Mouse (Mus musculus): ENCODE results near the gene Spef2. TPM values are rescaled to one million over a fixed set of nuclear protein-coding genes. Genes with fewer than 3 reads are reported as not detected.
A peak's percentile ranks its signal among the peaks of the same experiment; 100 is the strongest.
"Not testable (repeated sequence)": the region's sequence is repeated elsewhere in the genome, so short reads cannot be mapped to it uniquely, and the experiment has no call there.

Gene Spef2
- total RNA-seq, 2 experiments from 2014 or later = 0.05 to 0.18 TPM

DNA sequence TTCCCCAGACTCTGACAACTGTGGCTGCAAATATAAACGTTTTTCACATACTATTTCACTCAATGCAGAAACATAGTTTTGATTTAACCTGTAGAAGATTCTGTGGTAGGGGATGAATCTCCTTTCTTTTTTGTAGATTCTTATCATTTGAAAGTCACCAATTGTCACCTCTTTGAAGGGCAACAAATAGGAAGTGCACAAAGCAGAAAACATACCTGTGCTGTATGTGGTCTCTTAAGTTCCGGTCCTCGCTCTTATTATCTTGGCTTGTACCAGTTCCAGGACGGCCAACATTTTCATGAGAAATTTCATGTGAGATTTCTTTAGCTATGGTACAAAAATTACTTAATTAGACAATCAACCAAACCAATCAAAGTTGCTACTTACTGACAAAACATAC lies 80.1 kb downstream of the Spef2 start:
- no peak for DNase-seq

DNA sequence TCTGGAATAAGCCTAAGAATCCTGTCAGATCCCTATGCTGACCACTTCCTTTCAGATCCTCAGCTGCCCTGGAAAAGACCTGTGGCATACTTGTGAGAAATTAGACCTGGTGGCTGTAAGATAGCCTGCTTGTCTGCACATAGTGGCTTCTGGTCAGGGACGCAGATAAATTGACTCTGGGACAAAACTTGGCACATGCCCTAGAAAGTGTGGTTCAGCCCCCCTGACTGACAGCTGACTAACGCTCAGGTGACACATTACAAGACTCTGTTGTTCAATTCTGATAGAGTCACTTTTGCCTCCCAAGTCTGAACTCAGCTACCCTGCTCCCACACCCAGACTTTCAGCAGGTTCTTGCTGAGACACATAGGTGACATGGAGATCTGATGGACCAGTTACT lies 83.7 kb downstream of the Spef2 start:
- DNase-seq = not testable (repeated sequence)

DNA sequence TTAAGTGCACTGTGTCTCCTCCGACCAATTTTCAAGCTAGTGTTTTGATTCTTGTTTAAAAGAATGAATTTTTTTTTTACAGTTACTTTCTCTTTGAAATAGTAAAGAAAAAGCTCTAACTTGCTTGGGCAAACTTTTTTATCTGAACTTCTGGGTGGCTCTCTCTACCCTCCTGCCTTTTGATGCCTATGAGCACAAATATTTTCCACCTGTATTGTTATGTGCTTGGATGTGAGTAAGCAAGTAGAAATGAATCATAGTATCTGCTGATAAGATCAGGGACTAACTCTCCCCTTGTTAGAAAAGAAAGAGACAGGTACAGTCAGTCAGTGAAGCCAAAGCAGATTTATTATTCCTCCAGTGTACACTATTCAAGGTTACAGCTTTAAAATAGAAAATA lies 87.5 kb downstream of the Spef2 start:
- no peak for DNase-seq

DNA sequence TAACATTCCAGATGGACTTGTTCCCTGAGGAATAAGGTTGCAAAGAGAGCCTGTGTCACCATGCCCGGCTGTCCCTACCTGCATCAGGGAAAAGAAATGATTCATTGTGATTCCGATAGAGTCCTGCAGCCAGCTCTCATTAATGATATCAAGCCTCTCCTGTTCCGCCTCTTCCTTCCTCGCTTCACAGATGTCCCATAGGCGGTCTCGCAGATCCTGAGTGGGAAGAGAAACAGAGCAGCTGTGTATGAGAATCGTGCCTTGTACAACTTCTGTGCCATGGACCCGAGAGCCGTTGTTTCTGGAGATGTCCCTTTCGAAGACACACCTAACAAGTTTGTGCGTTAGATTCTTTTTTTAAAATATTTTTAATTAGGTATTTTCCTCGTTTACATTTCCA lies 114.2 kb downstream of the Spef2 start:
- DNase-seq = no peak

DNA sequence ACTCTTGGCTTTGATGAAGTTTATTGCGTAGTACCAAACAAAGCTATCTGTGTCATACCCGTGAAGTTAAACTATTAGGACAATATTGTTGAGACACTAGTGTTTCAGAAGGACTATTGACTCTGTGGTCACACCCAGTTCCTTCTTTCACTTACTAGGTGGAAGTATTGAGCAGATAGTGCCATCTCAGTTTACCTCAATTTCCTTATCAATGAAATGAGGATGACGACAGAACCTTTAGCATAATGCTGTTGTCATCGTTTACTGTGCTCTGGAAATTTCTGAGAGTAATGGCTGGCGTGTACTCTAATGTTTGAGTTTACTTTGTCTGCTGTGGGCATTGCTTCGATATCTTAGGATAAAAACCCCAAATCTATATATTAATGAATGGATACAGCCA lies 117.0 kb downstream of the Spef2 start:
- no peak for DNase-seq

DNA sequence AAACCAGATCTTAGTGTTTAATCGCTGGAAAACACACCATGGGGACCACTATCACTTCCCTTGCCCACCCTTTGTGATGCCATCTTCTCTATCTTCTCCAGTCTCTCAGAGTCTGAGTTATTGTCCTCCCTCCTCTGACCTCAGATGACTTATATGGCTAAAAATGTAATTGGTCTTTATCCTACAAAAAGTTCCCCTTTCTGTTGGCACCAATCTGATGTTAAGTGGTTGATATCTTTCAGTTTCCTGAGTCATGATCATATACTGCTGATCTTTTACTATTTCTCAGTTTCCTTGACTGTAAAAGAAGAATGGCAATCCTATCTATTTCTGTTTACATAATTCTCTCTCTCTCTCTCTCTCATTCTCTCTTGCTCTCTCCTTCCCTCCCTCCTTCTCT lies 119.0 kb downstream of the Spef2 start:
- DNase-seq = no peak

DNA sequence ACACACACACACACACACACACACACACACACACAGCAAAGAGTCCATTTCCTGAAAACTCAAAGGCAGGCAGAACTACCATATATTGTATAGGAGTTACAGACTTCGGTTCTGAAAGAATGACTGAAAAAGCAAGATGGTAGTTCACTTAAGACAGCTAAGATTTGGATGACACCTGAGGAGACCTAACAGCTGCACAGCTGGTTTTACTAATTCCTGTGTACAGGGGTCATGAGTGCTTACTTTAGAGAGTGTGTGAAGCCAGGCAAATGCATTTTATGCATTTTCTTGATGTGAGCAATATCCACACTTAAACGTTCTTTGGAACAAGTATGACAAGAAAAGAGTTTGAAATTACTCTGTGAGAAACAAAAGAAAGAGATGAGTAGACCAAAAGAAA lies 124.0 kb downstream of the Spef2 start:
- no peak for DNase-seq

DNA sequence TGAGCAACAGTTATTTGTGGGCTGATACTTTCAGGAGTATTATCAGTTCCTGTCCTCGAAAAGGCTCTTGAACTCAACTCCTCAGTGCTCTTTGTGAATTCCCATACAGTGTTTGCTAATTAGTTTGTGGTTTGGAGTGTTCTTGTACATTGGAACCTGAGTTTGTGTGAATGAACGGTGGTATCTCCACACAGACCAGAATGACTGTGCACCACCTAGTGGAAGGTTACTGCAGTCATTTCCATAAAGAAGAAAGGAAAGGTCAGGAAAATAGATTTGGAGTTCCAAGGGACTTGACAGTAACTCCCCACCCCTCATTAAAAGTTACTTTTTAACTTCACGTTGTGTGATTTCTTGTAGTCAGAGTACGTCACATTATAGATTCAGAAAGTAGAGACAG lies 140.5 kb downstream of the Spef2 start:
- peak; percentile 5 to 11 for DNase-seq

DNA sequence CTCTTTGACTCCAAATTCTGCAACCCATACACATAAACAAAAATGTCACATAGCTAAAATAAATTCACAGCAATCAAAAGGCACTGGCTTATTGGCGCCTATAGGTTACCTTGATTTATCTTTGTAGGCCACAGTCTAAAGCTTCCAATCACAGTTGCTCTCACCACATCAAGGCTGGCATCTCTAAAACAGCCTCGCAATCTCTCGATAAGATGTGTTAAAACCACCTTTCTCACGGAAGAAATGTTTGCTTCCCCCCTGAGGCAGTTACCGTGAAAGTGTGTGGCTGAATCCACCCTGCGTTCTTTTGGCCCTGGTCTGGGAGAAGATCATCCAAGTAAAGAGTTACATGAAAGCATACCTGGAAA lies 148.6 kb downstream of the Spef2 start:
- no peak for DNase-seq

DNA sequence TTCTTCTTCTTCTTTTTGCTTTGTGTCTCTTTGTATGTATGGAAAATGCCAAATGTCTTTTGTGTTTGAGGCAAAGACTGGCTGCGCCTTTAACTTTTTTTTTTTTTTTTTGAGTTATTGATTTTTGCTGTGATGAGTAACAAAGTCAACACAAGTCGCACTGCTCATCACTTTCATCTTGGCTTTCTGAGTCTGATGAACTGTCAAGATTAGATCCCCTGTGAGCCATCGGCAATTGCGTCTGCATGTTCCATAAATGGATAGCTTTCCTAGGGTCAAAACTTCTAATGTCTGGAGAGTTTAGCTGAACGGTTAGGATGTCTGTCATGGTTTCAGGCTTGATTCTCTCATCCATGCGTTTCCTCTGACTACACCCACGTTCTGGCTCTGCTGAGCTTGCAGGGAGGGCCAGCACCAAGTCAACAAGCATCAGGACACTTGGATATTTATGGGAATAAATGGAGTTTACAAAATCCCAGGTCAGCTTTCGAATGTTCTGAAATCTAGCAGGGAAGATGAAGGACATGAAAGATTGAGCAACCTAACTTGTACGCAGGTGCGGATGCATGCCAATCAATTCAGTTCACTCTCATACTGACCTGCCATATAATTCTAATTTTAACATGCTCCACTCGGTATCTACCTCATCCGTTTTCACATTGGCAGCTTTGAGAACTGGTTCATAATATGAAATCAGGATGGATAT lies 149.1 kb downstream of the Spef2 start:
- DNase-seq = no peak

DNA sequence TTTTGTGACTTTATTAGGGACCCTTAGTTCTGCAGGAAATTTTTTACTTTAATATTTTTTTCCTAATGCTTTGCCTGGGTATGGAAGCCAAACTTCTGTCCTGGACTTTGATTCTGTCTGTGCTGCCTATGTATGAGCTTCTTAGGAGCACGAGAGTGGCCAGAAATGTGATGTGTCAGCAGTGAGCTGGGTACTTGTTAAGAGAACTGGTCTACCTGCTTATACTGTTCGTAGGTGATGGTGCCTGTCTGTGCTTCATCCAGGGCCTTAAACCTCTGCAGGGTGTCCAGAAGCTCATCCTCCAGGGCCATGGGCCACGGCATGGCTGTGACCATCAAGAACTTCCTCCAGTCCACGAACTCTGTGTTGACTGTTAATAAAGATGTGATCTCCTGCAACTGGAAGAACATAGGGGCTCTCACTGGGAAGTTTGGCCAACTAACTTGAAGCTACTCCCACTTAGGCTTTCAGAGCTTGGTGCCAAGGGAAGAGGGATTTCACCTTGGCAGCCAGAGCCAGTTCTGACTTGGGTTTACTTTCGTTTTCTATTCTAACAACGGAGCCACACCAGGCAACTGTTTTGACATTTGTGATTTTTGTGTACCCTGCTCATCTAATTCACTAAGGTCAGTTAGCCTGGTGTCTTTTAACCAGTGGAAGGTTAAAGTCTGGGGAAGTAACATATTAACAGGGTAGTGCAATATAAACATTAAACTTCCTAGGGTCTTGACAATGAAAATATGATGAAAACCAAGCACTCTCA lies 152.2 kb downstream of the Spef2 start:
- DNase-seq = peak in 1 of 2 experiments; percentile 12

DNA sequence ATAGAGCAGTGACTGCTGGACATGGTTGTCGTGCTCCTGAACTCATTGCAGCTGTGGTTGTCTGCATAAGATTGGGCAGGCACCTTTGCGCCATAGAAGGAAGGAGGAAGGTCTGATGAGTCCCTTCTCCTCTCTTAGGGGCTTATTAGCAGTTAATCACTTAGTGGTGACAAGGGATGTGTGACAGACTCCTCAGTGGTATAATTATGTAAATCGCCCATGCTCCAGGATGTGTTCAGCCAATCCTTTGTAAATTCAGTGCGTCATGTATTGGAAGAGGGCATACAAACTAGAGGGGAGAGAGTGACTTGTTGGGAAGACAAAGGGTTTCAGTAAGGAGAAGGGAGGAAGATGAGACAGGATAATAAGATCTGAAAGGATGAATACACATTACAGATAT lies 158.7 kb downstream of the Spef2 start:
- no peak for DNase-seq

DNA sequence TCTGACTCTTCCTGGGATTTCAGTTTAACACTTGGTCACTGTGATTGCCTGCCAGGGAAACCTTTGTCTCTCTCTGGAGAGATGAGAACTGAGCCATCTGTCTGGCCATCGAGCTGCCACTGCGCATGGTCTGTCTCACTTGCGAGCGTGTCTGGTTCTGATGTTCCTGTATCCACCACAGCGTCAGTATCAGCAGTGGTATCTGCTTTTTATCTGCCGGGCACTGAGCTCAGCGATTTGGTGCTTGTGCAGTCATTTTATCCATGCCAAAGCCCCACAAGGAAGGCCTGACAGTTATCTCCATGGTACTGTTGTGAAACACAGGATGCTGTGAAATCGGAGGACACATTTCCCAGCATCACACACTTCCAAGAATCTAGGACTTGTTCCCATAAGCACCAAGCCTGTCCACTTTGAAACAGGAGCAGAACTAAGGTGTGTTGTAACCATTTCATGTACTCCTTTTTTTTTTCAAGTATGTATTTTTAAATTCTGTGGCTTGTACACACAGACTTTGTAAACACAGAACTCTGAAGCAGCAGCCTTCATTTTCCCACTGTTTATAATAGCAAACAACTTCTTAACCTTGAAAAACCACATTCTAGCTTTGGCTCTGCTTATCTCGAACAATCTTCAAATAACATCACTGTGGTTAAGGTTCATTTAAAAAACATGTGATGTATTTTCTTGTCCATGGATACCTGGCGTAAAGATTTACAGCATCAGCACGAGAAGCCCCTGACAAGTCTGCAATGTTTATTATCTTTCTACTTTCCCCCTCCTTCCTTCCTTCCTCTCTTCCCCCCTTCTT lies 168.0 kb downstream of the Spef2 start:
- DNase-seq = no peak

DNA sequence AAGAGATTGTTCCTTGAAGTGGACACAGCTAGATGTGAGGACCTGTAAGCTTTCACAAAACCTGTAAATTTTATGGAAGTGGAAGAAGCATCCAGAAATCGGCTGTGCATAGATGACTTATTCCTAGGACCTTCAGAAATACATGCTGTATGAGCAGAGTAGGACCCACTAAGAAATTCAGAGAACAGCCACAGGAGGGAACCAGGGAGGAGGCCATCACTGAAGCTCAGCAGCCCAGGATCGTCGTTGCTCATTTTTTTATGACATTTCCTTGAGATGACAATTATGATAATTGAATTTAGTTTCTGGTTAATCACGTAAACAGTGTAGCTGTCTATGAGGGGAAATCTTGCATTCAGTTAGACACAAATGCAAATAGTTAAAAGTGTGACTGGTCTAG lies 171.4 kb downstream of the Spef2 start:
- DNase-seq = no peak

DNA sequence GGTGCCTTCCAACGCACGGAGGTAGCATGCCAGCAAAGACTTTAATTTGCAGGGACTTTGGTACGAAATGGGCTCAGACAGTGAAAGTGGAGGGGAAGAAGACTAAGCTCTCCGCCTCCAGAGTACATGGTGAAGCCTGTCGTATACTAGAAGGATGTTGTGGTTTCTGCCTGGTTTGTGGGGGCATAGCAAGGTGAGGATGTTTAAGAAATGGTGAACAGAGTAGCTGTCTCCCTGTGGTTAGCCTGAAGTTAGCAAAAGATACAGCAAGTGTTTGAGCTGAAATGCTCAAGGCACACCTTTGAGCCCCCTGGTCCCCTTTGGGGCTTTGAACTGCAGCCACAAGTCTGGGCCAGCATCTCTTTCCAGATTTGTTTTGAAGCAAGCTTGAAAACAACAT lies 173.9 kb downstream of the Spef2 start:
- no peak for DNase-seq

DNA sequence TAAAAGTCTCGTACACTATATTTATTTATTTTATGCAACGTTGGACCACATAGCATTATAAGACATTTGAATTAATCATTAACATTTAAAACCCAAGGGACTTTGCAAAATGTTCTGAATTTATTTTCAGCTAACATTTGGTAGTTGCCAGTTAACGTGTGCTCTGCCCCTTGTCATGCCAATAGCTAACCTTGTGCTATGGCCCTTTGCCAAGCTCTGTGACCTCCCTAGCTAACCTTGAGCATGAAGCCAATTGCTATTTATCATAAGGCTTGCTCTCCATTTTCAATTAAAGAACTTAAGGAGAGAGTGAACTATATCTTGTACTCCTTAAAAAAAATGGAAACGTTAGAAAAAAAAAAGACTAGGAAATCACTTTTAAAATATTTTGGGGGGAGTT lies 175.3 kb downstream of the Spef2 start:
- DNase-seq = peak; percentile 30

DNA sequence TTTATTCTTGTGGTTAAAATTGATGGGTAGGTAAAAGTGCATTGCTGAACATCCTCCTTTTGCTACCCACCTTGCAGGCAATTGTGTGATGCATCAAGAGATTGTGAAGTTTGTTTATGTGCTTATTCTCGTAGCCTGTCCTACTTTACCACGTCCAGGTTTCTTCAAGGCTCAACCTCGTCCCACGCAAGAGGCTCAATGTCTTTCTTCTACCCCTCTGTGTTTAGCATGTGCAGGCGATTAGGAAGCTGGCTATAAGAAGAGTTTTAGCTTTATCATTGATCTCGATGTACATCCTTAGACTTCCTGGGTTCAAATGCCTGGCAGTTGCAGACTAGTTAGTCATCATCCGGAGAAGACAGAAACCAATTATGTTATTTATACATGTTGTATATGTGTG lies 176.0 kb downstream of the Spef2 start:
- DNase-seq = no peak

DNA sequence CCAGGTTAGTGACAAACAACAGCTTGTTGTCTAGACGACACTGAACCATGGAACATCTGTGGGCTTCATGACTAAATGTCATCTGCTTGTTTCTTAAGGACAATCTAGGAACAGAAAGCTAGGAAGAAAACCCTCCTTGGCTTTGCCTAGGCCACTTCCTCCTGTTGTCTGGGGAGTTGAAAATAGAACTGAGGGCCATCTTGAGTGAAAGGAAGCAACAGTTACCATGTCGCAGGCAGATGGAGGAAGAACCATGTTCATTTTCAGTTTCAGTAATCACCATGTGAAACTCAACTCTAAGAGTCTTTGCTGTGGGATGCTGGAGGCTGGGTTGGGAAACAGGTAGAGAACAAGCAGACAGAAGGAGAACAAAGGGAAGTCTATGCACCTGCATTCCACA lies 176.8 kb downstream of the Spef2 start:
- DNase-seq = peak in 1 of 2 experiments; percentile 11

DNA sequence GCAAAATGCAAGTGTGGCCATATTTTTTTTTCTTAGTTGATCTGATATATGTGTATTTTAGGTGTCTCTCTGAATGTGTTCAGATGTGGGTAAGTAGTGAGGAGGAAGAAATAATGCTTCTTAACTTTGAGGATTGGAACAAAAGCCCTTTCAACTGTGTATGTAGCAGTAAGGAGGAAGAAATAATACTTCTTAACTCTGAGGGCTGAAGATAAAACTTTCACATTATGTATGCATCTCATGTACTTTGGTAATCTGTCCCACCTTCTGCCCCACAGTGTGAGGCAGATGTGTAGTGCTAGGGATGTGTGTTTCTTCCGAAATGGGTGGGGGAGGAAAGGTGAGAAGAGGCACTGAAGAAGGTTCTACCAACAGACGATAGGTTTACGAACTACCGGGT lies 181.4 kb downstream of the Spef2 start:
- DNase-seq = no peak

DNA sequence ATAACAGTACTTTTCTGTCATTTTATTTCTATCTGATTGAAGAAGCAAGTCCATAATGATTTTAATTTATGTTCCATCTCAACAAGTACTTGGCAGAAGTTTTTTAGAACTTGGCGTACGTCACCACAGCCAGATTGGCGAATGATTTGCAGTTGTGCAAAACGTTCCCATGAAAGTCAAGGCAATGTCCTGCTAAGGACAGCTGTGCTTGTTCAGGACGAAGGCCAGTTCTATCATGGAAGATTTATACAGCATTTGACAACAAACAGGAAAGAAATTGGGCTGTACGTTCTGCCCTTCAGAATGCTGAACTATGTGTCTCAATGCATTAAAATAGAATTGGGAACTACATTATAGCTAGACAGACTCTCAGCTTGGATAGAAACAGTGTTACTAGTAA lies 183.3 kb downstream of the Spef2 start:
- DNase-seq = peak; percentile 12 to 22

DNA sequence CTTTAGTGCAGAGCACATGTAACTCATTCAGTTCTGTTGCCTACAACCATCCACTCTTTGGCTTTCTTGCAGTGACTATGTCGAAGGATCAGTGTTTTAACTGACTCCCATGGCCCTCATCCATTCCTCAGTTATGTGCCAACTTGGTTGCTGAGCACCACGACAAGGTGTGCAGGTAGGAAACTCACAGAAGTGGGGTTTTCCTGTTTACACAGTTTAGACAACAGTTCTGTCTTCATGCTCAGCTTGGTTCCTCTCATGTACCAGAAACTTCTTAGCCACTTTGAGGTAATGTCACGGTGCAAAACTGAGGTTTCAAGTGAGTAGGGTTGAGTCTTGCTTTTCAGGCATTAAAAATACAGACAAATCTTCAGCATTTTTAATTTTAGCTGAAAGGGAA lies 184.5 kb downstream of the Spef2 start:
- DNase-seq = no peak

DNA sequence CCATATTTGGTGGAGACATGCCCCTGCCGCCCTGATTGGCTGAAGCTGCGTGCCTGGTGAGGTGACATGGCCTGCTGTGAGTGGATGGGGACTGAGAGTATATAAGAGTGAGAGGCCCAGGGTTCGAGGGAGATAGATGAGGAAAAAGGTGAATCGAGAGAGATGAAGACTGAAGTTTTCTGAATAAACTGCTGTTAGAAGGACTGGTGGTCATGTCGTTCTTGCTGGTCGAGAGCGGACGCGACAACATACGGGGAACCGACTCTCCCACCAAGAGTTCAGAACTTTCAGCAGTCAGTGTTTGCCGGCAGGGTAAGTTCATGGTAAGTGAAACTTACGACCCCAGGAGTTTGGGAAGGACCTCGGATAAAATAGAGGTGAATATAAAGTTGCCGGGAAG lies 191.4 kb downstream of the Spef2 start:
- DNase-seq = not testable (repeated sequence)

DNA sequence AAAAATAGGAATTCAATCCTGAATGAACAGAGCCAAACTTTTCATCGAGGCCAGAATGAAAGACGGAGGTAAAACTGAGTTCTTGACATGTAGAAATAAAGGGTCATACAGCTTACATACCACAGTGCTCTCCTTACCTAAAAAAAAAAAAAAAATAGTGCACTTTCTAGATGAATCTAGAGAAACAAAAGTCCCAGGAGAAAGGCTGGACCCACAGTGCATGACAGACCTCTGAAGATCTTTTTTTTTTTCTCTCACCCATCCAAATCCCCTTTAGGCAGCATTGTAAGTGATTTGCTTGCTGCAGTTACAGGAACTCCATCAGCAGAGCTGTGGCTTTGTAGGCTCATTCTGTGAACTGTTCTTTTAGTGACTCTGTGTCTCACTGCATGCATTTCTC lies 199.7 kb downstream of the Spef2 start:
- DNase-seq = no peak

All from heart, adult 18-20 months (tissue).